Mouse (Mus musculus) embryo, embryonic 9.5 days (tissue): ENCODE results near the gene Dcaf5.

ENCODE experiments used
- DNase-seq: peaks from one replicate; pipeline ENCODE4 v3.0.0-alpha.2; 2017; ENCODE audit errors: extremely low spot score

The Dcaf5 gene

DNA sequence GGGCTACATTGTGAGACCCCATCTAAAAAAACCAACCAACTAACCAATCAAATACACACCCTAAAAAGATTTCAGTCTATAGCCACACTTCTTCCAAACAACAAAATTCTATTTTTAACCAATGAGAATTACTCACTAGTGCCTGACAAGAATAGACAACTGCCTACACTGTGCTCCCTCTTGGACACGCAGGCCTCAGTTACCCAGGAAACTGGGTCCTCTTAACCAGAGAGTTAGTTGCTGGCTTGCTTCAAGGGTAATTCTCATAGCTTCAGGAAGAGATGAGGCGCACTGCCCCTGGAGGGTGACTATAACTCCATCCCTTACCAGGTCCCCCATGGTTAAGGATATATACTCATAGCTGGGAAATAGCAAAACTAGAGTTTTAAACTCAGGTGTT is 95.5 kb downstream of the Dcaf5 start:
- DNase-seq = no peak

DNA sequence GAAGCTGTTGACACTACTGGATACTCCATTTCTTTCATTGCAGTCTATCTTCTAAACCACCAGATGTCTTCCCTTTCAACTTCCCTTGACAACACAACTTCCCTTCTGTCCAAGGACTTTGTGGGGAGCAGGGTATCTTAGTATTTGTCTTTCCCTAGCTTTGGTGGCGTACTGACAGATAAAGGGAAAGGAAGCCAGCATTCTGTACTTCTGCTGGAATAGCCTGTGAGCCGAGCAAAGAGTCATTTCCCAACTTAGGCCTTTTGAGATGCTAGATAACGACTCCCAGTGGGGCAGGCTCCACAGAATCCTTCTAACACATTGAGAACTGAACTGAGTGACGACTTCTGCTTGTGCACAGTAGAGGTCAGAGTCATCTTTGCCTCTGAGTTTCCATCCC is 102.2 kb downstream of the Dcaf5 start:
- DNase-seq = no peak

DNA sequence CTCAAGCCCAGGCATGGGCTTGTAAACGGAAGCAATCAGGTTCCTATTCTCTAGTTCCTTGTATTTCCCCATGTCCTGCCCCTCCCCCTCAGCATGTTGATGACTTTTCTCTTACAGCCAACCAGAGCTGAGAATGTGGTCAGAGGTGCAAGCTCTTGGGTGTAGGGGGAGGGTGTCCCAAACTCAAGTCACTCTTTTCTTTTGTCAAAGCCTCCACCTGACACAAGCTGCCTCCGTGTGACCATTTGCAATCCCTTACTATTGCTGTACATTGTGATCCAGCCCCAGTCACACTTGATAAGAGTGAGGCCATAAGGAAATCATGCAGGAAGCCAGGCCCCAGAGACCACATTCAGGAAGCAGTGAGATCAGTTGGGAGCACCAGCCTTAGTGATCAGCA is 104.8 kb downstream of the Dcaf5 start:
- no peak for DNase-seq

DNA sequence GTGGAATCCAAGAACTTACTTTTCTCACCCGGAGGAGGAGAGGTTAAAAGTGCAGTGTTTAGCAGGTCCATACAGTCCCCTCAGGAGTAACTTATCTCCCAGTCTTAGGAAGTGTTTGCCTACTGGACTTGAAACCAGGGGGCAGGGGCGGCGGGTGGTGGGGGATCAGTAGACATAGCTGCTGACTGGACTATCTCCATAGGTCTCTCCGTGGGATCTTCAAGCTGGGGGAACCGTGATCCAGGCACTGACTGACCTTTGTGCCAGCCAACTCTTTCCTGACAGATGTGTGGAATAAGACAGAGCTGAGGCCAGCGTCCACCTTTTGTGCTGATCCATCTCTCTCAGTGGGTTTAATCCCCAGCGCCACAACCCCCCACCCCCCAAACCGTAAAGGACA is 105.6 kb downstream of the Dcaf5 start:
- no peak for DNase-seq

DNA sequence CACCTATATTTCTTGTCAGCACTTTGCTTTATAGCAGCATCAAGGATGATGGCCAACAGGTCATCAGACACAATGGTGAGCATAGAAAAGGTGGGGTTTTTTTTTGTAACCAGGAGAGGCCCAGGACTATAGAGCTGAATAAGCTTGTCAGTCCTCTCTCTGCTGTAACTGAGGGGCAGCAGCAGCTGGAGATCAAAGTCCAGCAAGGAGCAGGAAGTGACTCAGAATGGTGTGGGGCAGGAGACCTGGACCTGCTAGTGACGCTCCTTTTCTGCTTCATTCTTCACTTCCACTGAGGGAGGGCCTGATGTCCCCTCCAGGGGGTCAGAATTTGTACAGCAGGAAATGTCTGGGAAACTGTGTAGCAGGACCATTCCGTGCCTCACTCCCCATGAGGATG is 106.8 kb downstream of the Dcaf5 start:
- DNase-seq = no peak

DNA sequence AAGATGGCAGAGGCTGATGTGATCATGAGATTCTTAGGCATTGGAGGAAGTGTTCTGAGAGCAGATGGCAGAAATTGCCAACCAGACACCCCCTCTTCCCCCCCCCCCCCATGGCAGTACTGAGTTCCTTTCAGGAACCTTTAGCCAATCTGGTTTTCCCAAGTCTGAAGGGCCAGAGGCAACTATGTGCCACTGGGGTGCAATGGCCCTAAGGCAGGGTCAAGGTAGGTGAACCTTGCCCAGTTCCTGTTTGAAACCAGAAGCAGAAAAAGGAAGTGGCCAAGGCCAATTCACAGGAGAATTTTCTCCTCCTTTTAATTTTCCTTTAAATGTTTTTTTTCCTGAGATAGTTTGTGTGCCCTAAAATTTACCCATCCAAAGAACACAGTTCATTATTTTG is 110.4 kb downstream of the Dcaf5 start:
- DNase-seq = no peak

DNA sequence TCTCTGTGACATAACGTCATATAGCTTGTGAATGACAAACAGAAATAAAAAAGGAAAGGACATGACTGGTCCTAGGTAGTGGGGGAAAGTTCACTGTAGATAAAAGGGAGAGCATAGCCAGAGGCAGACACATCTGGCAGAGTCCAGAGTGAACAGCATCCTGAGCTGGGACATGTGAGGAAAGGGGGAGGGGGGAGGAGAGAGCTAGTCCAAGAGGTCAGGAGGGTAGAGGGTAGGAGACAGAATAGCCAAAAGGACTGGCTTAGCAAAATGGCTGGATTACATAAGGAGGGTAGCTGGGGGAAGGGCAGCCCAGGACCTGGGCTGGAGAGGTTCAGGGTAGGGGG is 111.6 kb downstream of the Dcaf5 start:
- no peak for DNase-seq

DNA sequence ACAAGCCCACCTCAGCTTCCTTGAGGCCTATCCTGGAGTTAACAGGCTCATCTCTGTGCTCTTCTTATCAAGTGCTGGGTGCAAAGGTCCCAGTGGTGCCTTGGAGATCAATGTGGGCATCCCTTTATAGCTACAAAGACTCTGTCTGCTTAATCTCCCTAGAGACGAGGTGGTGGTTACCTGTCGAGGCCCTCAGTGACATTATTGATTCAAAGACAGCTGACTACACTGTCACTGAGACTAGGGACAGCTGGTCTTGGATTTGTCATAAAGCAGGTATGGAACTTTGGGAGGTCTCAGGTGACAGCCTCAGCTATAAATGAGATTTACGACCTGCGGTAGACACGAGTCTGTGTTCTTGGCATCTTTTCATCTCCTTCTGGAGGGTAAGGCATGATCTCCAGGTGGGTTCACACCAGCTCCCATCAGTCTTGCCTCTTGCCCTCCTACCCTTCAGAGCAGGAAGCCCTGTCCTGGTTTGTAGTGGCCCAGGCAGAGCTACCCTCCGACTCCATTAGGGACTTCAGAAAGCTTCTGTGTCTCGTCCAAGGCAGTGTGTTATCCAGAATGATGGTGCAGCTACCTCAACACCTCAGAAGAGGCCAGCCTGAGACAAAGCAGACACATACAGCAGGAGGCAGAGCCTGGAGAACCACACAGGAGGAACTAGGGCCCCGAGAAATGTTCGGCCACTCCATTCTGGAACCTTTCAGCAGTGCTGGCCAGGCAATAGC is 112.2 kb downstream of the Dcaf5 start:
- DNase-seq = no peak

DNA sequence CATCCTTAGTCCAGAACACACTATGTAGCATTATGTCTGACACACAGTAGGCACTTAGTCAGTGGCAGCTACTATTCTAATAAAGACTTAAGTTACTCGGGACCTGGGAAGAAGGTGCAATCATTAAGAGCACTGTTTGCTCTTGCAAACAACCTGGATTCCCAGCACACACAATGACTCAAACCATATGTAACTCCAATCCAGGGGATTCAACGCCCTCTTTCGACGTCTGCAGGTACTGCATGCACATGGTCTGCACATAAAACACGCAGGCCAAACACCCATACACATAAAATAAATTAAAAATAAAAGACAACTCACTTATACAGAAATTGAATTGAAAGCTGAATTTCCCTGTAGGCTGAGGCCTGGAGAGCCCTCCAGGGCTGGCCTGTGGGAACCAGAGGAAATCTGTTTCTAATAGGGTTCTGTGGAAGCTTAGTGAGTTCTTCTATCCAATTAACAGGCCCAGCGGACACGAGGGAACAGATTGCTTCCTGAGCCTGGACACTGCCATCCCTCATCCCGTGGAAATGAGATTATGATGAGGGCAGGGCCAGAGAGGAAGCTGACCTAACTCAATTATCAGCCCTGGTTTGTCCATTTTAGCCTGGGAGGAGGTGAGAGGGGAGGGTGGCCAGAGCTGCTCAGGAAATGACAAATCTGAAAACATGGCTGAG is 112.9 kb downstream of the Dcaf5 start:
- DNase-seq = no peak

DNA sequence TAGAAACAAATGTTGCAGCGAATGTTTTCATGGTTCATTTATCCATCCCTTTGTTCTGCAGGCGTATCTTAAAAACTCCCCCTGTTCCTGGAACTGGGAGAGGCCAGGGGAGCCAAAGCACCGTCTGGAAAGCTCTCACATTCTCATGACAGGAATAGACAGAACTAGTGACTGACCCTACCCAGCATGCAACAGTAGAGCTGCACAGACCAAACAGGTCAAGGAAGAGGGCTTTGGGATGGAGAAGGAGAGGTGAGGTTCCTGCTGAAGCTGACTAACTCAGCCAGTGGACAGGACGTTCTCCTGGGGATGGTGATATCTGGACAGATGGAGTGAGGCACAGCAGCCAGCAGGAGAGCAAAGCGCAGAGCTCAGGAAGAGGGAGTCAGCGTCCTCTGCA is 113.9 kb downstream of the Dcaf5 start:
- DNase-seq = no peak

DNA sequence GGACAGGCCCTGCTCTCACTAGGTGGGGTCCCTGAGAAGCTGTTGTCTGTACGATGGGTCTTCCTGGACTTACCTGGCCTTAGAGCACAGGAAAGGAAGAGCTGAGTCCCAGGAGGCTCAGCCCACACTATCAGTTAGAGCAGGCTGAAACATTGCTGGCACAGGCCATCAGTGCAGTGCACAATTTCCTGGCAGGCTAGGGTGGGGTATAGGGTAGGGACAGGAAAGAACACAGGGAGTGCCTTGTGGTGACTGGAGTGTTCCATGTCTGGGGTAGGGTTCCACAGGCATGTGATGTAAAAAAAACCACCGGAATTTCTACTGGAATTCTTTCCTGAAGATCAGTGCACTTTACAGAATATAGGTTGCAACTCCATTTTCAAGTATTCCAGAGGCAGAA is 117.3 kb downstream of the Dcaf5 start:
- DNase-seq = no peak

DNA sequence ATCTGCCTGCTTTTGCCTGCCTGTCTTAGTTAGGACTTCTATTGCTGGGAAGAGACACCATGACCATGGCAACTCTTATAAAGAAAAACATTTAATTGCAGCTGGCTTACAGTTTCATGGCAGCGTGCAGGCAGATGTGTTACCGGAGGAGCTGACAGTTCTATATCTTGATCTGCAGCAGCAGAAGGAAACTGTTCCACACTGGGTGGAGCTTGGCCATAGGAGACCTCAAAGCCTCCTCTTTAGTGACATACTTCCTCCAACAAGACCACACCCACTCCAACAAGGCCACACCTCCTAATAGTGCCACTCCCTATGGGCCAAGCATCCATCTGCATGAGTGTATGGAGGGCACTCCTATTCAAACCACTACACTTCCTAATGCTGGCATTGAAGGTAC is 121.1 kb downstream of the Dcaf5 start:
- no peak for DNase-seq

DNA sequence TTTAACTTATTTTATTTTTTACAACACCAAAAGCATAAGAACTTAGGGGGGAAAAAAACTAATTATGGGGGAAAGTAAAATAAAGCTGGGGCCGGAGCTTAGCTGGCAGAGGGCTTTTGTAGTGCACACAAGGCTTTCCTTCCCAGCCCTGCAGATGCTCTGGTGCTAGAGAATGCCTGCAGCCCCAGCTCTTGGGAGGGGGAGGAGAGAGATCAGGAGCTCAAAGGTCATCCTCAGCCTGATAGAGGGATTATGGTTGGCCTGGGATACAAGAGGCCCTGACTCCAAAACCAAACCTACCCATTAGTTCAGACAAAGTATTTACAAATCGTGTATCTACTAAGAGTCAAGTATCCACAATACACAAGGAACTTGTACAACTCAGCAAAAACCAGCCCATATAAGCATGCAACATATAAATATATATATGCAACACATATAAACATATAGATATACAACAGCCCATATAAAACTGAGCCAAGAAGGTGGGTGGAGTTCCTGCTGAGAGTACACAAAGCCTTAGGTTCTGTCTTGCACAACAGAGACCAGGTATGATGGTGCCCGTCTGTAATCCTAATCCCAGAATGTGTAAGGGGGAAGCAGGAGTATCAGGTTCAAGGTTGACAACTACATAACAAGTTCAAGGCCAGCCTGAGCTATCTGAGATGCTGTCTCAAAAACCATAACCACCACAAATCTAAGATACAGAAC is 124.3 kb downstream of the Dcaf5 start:
- peak; percentile 12 for DNase-seq

DNA sequence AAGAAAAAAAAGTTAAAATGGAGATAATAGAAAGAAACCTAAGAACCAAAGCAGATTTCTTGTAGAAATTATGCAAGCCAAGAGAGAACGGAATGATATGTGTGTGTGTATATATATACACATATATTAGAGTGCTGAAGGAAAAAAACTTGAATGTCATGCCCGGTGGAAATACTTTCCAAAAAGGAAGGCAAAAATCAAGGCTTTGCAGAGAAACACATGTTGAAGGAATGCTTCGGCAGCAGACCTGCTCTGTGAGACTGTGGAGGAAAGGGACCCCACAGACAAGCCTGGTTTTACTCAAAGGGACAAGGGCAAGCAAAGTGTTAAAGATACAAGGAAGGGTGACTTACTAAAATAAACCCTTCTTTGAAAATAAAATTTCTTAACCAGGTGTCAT is 128.8 kb downstream of the Dcaf5 start:
- DNase-seq = no peak

DNA sequence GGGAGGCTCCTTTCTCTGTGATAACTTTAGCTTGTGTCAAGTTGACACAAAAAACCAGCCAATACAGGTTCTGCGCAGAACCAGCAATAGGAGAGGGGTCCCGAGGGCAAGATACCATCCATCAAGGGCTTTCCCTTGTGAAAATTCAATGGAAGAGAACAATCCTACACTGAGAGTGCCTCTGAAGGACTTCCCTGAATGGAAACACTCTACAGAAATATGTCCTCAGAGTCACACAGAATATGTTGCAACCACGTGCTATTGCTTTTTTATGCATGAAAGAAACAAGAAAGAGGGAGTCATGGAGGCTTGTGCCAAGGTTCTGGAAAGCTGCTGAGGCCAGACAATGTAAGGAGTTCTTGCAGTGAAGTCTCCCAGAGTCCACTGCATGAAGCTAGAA is 131.9 kb downstream of the Dcaf5 start:
- no peak for DNase-seq

DNA sequence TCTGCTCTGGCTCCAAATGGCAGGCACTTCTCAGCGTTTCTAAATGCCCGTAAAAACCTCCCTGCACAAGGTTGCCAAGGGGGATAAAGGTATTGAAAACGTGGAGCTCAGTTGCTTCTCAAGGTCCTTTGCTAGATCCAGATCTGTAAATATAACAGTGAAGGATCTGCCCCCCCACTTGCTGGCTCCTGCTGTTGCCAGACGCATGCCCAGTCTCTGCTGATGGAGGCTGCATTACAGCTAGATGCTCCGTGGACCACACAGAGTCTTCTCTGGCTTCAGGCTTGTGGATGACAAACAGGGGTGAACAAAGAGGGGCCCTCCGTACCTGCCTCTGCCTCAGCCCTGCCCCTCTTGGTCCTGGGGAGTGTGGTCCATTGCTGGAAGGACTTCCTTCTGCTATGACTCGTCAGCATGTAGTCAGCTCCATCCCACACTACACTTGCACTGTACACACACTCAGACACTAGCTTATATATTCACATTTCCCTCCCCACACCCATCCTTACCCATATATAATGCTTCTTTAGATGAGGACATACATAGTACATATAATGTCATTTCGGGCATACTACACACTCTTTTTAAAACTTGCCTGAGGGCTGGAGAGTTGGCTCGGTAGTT is 135.5 kb downstream of the Dcaf5 start:
- no peak for DNase-seq

DNA sequence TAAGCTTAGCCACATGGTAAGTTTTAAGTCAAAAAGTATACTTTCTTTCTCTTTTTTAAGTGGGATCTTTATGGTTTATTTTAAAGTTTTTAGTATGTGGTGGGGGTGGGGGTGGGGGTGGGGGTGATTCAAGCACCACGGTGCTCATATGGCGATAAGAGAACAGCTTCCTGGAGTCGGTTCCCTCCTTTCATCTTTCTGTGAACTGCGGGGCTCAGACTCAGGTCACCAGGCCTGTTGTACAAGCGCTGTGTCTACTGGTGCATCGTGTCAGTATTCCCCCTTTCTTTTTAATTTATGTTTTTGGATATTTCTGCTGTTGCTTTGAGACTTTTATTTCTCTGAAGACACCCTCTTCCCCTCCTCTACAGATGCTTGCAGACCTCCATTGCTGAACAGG is 137.7 kb downstream of the Dcaf5 start:
- DNase-seq = no peak

DNA sequence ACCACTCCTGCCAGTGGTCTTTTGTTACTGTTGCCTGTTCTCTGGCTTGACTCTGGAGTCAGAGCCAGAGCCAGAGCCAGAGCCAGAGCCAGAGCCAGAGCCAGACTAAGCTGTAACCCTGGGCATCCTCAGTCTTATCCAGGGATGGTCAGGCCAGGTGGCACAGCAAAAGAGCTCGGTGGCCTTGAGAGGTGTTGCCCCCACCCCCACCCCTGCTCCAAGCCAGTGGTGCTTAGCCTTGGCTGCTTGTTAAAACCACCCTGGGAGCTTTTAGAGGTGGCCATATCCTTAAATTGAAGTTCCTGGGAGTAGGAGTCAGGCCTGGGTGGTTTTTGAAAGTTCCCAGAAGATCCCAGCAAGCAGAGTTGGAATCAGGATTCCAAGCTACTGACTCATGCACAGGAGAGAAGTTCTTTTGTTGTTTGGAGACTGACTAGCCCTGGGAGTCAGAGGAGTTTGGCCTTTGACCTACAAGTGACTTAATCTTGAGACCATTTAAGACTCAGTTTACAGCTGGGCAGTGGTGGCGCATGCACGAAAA is 144.4 kb downstream of the Dcaf5 start:
- no peak for DNase-seq

DNA sequence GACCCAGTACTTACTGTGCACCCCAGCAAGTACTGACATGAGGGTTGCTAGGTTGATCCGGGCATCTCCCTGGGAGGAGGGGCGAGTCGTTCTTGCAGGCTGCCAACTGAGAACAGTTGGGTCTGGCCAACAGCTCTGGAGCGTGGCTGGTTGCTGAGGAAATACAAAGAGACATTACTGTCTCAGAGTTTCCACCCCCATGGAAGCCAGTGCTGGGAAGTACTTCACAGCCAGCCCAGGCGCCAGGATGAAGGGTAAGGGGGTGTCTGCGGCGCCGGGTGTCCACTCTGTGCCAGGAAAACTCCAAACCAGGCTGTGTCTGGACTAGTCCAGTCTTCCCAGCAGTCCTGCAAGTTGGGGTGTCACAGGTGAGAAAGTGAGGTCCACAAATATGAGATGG is 145.4 kb downstream of the Dcaf5 start:
- no peak for DNase-seq

DNA sequence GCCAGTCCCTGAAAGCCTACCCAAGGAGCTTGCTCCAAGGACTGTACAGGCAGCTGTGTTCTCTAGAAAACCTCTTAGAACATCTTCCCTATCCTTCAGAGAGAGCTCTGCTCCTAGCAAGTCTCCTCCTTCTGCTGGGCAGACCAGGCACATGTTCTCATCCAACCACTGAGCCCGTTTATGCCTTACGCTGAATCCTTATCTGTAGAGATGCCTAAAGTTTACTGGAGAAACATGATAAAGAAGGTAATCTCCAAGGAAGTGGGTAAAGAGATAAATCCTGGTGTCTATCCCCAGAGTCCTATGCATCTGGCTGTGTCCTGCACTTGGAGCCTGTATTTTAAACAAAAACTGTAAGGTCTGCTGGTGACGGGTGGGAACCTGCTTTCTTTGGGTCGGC is 145.9 kb downstream of the Dcaf5 start:
- DNase-seq = no peak

DNA sequence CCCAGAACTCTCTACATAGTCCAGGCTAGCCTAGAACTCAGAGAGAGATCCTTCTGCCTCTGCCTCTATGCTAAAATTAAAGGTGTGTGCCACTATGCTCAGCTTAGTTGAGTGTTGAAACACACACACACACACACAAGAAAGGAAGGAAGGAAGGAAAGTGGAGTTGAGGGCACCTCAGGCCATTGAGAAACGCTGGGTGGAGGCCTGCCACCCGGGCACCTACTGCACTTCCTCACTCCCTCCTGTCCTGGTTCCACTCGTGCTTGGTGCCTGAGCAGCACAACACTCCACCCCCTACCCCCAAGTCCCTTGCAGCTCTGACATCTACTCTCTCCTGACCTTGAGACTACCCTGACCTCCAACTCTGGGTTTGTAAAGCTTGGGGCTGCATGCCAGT is 146.7 kb downstream of the Dcaf5 start:
- DNase-seq = no peak

DNA sequence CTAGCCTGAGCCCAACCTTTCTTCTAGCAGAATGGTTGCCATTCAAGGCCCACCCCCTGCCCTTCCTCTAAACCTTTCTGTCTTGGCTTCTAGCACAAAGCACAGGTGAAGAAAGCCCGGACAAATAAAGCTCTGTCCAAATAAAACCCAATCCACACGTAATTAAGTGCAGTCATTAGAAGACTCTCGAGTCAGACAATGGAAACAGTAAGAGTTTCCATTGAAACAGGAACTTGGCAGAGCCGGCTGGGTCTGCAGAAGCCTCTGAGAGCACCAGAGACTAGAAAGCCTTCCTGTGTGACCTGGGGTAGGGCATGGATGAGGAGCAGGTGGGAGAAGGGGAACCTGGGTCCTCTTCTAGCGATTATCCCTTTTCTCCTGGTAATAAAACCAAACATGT is 150.5 kb downstream of the Dcaf5 start:
- DNase-seq = no peak
